Mouse (Mus musculus) gonadal fat pad, adult 2 months (tissue): ENCODE data around the gene Gm21693. TPM values are rescaled to one million over a fixed set of nuclear protein-coding genes. Genes with fewer than 3 reads are reported as not detected.
"Not testable (repeated sequence)": the region's sequence is repeated elsewhere in the genome, so short reads cannot be mapped to it uniquely, and the experiment has no call there.

Experiments
- DNase-seq: peaks from one replicate; pipeline ENCODE4 v3.0.0-alpha.2; 2012; ENCODE audit warnings: low read depth
- polyA plus RNA-seq: library from polyadenylated mRNA; depleted of rRNA; stranded (reverse); fragments of >200 nt; gene quantifications from 2 replicates; pipeline ENCODE4 v1.2.3, GENCODE M21; 2012; rRNA removed

Gene Gm21693
- polyA plus RNA-seq, result not detected in 2 replicates

DNA sequence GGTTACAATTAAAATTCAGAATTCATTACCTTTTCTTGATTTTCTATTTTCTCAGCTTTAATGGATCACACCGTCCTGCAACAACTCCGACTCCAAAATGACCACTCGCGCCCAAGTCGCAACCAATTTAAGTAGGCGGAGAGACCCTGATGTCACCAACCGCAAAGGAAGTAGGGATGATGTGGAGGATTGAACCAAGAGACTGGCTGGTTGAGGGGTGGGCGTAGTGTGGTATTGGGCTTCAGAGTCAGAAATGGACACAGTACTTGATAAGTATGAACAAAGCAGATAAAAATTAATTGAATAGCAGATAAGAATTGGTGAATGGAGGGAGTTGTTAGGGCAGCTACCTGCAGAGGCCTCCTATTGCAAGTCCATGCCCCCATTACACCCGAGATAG is at the start of gene Gm21693:
Gm21693 (minus strand) TSS at position 101 of the 400 bp plus-strand sequence.
- DNase-seq, result not testable (repeated sequence)

DNA sequence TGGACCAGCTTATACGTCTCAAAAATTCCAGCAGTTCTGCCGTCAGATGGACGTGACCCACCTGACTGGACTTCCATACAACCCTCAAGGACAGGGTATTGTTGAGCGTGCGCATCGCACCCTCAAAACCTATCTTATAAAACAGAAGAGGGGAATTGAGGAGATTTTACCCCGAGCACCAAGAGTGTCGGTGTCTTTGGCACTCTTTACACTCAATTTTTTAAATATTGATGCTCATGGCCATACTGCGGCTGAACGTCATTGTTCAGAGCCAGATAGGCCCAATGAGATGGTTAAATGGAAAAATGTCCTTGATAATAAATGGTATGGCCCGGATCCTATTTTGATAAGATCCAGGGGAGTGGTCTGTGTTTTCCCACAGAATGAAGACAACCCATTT is 4.5 kb downstream of the Gm21693 start:
- not testable (repeated sequence) for DNase-seq

DNA sequence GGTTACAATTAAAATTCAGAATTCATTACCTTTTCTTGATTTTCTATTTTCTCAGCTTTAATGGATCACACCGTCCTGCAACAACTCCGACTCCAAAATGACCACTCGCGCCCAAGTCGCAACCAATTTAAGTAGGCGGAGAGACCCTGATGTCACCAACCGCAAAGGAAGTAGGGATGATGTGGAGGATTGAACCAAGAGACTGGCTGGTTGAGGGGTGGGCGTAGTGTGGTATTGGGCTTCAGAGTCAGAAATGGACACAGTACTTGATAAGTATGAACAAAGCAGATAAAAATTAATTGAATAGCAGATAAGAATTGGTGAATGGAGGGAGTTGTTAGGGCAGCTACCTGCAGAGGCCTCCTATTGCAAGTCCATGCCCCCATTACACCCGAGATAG is 38.8 kb downstream of the Gm21693 start, which contains the start of gene Gm21677:
Gm21677 (minus strand) TSS at position 101 of the 400 bp plus-strand sequence.
- DNase-seq, result not testable (repeated sequence)

Other genes with a start within 250 kb of the Gm21693 start
- not detected in 2 replicates for gene Gm21677, start 38.9 kb downstream of the Gm21693 start, polyA plus RNA-seq
- not detected in 2 replicates for gene Gm21704, start 64.8 kb upstream of the Gm21693 start, polyA plus RNA-seq
- gene Gm21708, start 64.8 kb upstream of the Gm21693 start, polyA plus RNA-seq, result not detected in 2 replicates